Comparison of ENCODE assay signal across 9 mouse cellular contexts in the genomic region with DNA sequence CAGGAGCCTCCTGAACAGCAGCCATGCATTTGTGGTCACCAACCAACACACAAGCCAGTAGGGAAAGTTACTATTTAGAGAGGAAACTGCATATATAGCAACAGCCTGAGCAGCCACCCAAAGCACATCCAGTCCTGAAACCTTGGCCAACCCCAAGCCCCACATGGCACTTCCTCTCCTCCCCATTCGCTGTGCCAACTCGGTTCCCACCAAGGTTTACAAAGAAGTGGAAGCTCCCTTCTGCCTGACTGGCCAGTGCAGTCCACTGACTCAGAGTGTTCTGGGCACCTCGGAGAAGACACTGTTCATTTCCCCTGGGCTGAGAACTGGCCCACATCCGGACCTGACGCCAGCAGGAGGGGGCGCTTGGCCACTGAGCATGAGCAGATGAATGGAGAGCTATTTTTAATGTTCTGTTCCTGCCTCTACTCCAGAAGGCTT.
DNase-seq lines count a peak whose midpoint lies in the region; ATAC-seq and TF ChIP-seq lines count a peak whose summit lies in the region.
"Had no signal": no experiment of that assay in that cellular context is flagged by ENCODE, and none has a peak within 500 bp of the region (broad histone marks: within the 10 kb centered on the region; RNA-seq: fewer than 3 reads in every experiment).

No protein-coding gene starts in this region.

- peaks cover 51% of the 10 kb centered on the region for H3K4me1 ChIP-seq in cerebellum, adult 2 months (ENCODE audit: control insufficient read depth, insufficient read depth, low read length)
- peaks cover 13% of the 10 kb centered on the region for H3K4me1 ChIP-seq in heart, embryonic 15.5 days (replicated peaks)
- H3K4me1 ChIP-seq in hindbrain, embryonic 14.5 days (replicated peaks; ENCODE audit: control insufficient read depth, insufficient read depth, low read length): 0 out of 2 replicates have a peak, but pooled peaks cover 7% of the 10 kb centered on the region

- intact Hi-C loops in left cerebral cortex, postnatal 14 days (cut with DNase I): loop anchor here (5.0 kb wide), 1 partner anchor 63 kb away; no protein-coding TSS in a partner anchor

- H3K9me3 ChIP-seq in heart, embryonic 15.5 days (replicated peaks): no peaks in the 10 kb centered on the region
- H3K9me3 ChIP-seq in hindbrain, embryonic 14.5 days (ENCODE audit: control insufficient read depth, low read length): no peaks in the 10 kb centered on the region
- H3K9me3 ChIP-seq: limb, embryonic 15.5 days had no signal

- no peak for TF ChIP-seq POLR2A in cerebellum, adult 2 months (IDR thresholded peaks at IDR 0.05; ENCODE audit: borderline replicate concordance, insufficient read depth, low read length)

- H3K4me2 ChIP-seq in heart, embryonic 15.5 days: peak overlapping the region; percentile 22; the same call in 1 of the 2 replicates
- no peak overlapping the region for H3K4me2 ChIP-seq in hindbrain, embryonic 14.5 days (replicated peaks)
- H3K4me2 ChIP-seq: limb, embryonic 15.5 days had no signal

- no peak overlapping the region for H3K9ac ChIP-seq in heart, embryonic 15.5 days
- H3K9ac ChIP-seq in hindbrain, embryonic 14.5 days: no peak overlapping the region
- H3K9ac ChIP-seq: limb, embryonic 15.5 days had no signal

- WGBS in cerebellum, adult 2 months: 4% methylated on average over 6 of the region's 6 CpGs
- 48% methylated on average over 6 of the region's 6 CpGs for WGBS in heart, embryonic 15.5 days
- WGBS in hindbrain, embryonic 14.5 days: 85% methylated on average over 6 of the region's 6 CpGs

- ATAC-seq in heart, embryonic 15.5 days (replicated peaks; ENCODE audit: insufficient number of reproducible peaks, insufficient read depth, low FRiP score, low read depth): peak; percentile 41; the same call in 1 of the 2 replicates
- ATAC-seq in megakaryocyte-erythroid progenitor cell, adult 5-6 weeks (replicated peaks; ENCODE audit: low FRiP score, low TSS enrichment, poor library complexity, severe bottlenecking): peak; percentile 36
- ATAC-seq in hindbrain, embryonic 14.5 days (ENCODE audit: low FRiP score): no peak

- H3K4me3 ChIP-seq in cerebellum, adult 2 months (replicated peaks; ENCODE audit: insufficient read depth, low read depth, low read length): no peak overlapping the region
- H3K4me3 ChIP-seq in heart, embryonic 15.5 days: no peak overlapping the region
- H3K4me3 ChIP-seq in hindbrain, embryonic 14.5 days (replicated peaks; ENCODE audit: low read length): no peak overlapping the region
- H3K4me3 ChIP-seq: limb, embryonic 15.5 days had no signal

- peak overlapping the region; percentile 55 for H3K27ac ChIP-seq in cerebellum, adult 2 months (ENCODE audit: insufficient read depth, low read length)
- no peak overlapping the region for H3K27ac ChIP-seq in heart, embryonic 15.5 days
- no peak overlapping the region for H3K27ac ChIP-seq in hindbrain, embryonic 14.5 days
- H3K27ac ChIP-seq: limb, embryonic 15.5 days had no signal

- no peaks in the 10 kb centered on the region for H3K36me3 ChIP-seq in heart, embryonic 15.5 days
- no peaks in the 10 kb centered on the region for H3K36me3 ChIP-seq in hindbrain, embryonic 14.5 days (replicated peaks; ENCODE audit: control insufficient read depth, insufficient read depth)
- H3K36me3 ChIP-seq: limb, embryonic 15.5 days had no signal

- H3K27me3 ChIP-seq in cerebellum, adult 2 months (ENCODE audit: control insufficient read depth, insufficient read depth, low read length): no peaks in the 10 kb centered on the region
- H3K27me3 ChIP-seq in heart, embryonic 15.5 days: no peaks in the 10 kb centered on the region
- H3K27me3 ChIP-seq in hindbrain, embryonic 14.5 days (ENCODE audit: control insufficient read depth, insufficient read depth, low read length): no peaks in the 10 kb centered on the region
- H3K27me3 ChIP-seq: limb, embryonic 15.5 days had no signal

- no peak; the same call in 1 of the 2 replicates for TF ChIP-seq CTCF in cerebellum, adult 2 months (IDR thresholded peaks at IDR 0.05; ENCODE audit: borderline replicate concordance, insufficient read depth, low read depth, low read length)

- DNase-seq in ovary, adult 18-20 months (ENCODE audit: low spot score): peak; percentile 10
- DNase-seq in ovary, postnatal 14 days (ENCODE audit: low spot score): no peak
- DNase-seq in cerebellum, adult 2 months: peak; percentile 91 to 96
- peak; percentile 78 to 89 for DNase-seq in left cerebral cortex, postnatal 14 days (ENCODE audit: low spot score in 2 of 2)
- peak; percentile 39 for DNase-seq in testis, postnatal 14 days (ENCODE audit: low spot score)
- DNase-seq in hindbrain, embryonic 14.5 days (ENCODE audit: low spot score): no peak

Comparison
In these comparisons a context has a peak if more than half of its experiments do, and no peak if none do; other contexts are left out.
1. DNase-seq: peak in ovary, adult 18-20 months (single experiment), cerebellum, adult 2 months (2 of 2), left cerebral cortex, postnatal 14 days (2 of 2) and testis, postnatal 14 days (single experiment); none in ovary, postnatal 14 days (single experiment) and hindbrain, embryonic 14.5 days (single experiment).